Mouse (Mus musculus) MEL (cell line): ENCODE data around the gene Slc22a5. TPM values are rescaled to one million over a fixed set of nuclear protein-coding genes. Genes with fewer than 3 reads are reported as not detected.

Experiments used
- DNase-seq: peaks from one replicate; pipeline ENCODE4 v3.0.0; 2011; ENCODE audit warnings: low read depth, low spot score
- H3K27ac ChIP-seq: 2 replicates; pipeline ENCODE4 v1.5.1; 2012; ENCODE audit warnings: low read depth, mild to moderate bottlenecking, control low read depth, low read length, moderate library complexity; ENCODE audit not compliant: control insufficient read depth
- H3K27me3 ChIP-seq, 2 experiments: fragments of 150-350 bp in 1 of 2; sonication (generic) in 1 of 2; 2 replicates each; pipeline ENCODE4 v1.6.1; 2012; ENCODE audit warnings: low read length in 2 of 2, mild to moderate bottlenecking in 2 of 2, improper control_type of control experiment in 1 of 2, moderate library complexity in 1 of 2; ENCODE audit not compliant: insufficient read depth in 2 of 2, control insufficient read depth in 1 of 2
- H3K36me3 ChIP-seq, 2 experiments: 2 replicates each; pipeline ENCODE4 v1.6.1; 2012 to 2014; ENCODE audit warnings: low read length in 2 of 2, improper control_type of control experiment in 1 of 2, inconsistent platforms in 1 of 2, mild to moderate bottlenecking in 1 of 2; ENCODE audit not compliant: insufficient read depth in 2 of 2, control insufficient read depth in 1 of 2
- H3K4me1 ChIP-seq, 2 experiments: fragments of 150-350 bp in 1 of 2; sonication (generic) in 1 of 2; 2 replicates each; pipeline ENCODE4 v1.6.1; 2012; ENCODE audit warnings: low read length in 2 of 2, improper control_type of control experiment in 1 of 2, mild to moderate bottlenecking in 1 of 2; ENCODE audit not compliant: insufficient read depth in 2 of 2, control insufficient read depth in 1 of 2
- H3K4me3 ChIP-seq, 2 experiments: fragments of 150-350 bp in 1 of 2; sonication (generic) in 1 of 2; 2 replicates each; pipeline ENCODE4 v1.5.1; 2012; ENCODE audit warnings: low read depth in 2 of 2, low read length in 2 of 2, mild to moderate bottlenecking in 2 of 2, moderate library complexity in 2 of 2, control low read depth in 1 of 2, improper control_type of control experiment in 1 of 2; ENCODE audit not compliant: control insufficient read depth in 1 of 2, insufficient read depth in 1 of 2
- H3K79me2 ChIP-seq: 2 replicates; pipeline ENCODE4 v1.6.1; 2012; ENCODE audit warnings: mild to moderate bottlenecking, low read length, moderate library complexity; ENCODE audit not compliant: control insufficient read depth, poor library complexity, insufficient read depth
- H3K9ac ChIP-seq: 2 replicates; pipeline ENCODE4 v1.6.1; 2012; ENCODE audit warnings: low read depth, mild to moderate bottlenecking, control low read depth, low read length, moderate library complexity; ENCODE audit not compliant: control insufficient read depth, poor library complexity, severe bottlenecking
- H3K9me3 ChIP-seq: fragments of 150-350 bp; sonication (generic); replicated peaks from 2 replicates; pipeline ENCODE4 v1.6.1; 2012; ENCODE audit warnings: mild to moderate bottlenecking, low read length, improper control_type of control experiment, moderate library complexity; ENCODE audit not compliant: insufficient read depth
- BHLHE40 ChIP-seq: IDR thresholded peaks from 2 replicates; pipeline ENCODE4 v1.6.1; 2012; ENCODE audit warnings: low read depth, mild to moderate bottlenecking, inconsistent platforms, low read length, improper control_type of control experiment, borderline replicate concordance
- CHD1 ChIP-seq: IDR thresholded peaks from 2 replicates; pipeline ENCODE4 v1.6.1; 2012; ENCODE audit warnings: low read depth, mild to moderate bottlenecking, inconsistent platforms, low read length, improper control_type of control experiment
- CTCF ChIP-seq, 3 experiments: IDR thresholded peaks in 2 of 3; conservative IDR thresholded peaks in 1 of 3; 2 replicates each; pipeline ENCODE4 v1.5.1; 2011 to 2012; ENCODE audit warnings: low read length in 3 of 3, low read depth in 2 of 3, mild to moderate bottlenecking in 2 of 3, improper control_type of control experiment in 1 of 3, inconsistent platforms in 1 of 3, mixed read lengths in 1 of 3, moderate library complexity in 1 of 3; ENCODE audit not compliant: control insufficient read depth in 1 of 3, insufficient read depth in 1 of 3, poor library complexity in 1 of 3, severe bottlenecking in 1 of 3
- ELF1 ChIP-seq: IDR thresholded peaks from 2 replicates; pipeline ENCODE4 v1.6.1; 2014; ENCODE audit warnings: low read depth, mild to moderate bottlenecking, inconsistent platforms, low read length, improper control_type of control experiment, moderate library complexity
- EP300 ChIP-seq, 2 experiments: IDR thresholded peaks; 2 replicates each; pipeline ENCODE4 v1.6.1; 2011; ENCODE audit warnings: improper control_type of control experiment in 2 of 2, low read length in 2 of 2, low read depth in 1 of 2, mild to moderate bottlenecking in 1 of 2
- ETS1 ChIP-seq: IDR thresholded peaks from 2 replicates; pipeline ENCODE4 v1.6.1; 2012; ENCODE audit warnings: low read depth, mild to moderate bottlenecking, inconsistent platforms, low read length, improper control_type of control experiment, moderate library complexity
- GABPA ChIP-seq: IDR thresholded peaks from 2 replicates; pipeline ENCODE4 v1.6.1; 2012; ENCODE audit warnings: low read depth, mild to moderate bottlenecking, inconsistent platforms, low read length, improper control_type of control experiment, moderate library complexity
- HCFC1 ChIP-seq: IDR thresholded peaks from 2 replicates; pipeline ENCODE4 v1.6.1; 2012; ENCODE audit warnings: low read depth, mild to moderate bottlenecking, inconsistent platforms, low read length, improper control_type of control experiment, moderate library complexity
- KAT2A ChIP-seq: conservative IDR thresholded peaks from 2 replicates; pipeline ENCODE4 v1.6.1; 2012; ENCODE audit warnings: low read depth, low read length, improper control_type of control experiment, inconsistent platforms
- MAX ChIP-seq: IDR thresholded peaks from 2 replicates; pipeline ENCODE4 v1.6.1; 2011; ENCODE audit warnings: low read length, improper control_type of control experiment
- MYB ChIP-seq: IDR thresholded peaks from 2 replicates; pipeline ENCODE4 v1.6.1; 2011; ENCODE audit warnings: mild to moderate bottlenecking, low read depth, low read length, improper control_type of control experiment
- NRF1 ChIP-seq: IDR thresholded peaks from 2 replicates; pipeline ENCODE4 v1.6.1; 2014; ENCODE audit warnings: low read depth, mild to moderate bottlenecking, inconsistent platforms, low read length, improper control_type of control experiment, moderate library complexity; ENCODE audit not compliant: poor library complexity, insufficient read depth, severe bottlenecking
- POLR2A ChIP-seq, 2 experiments: IDR thresholded peaks; 2 replicates each; pipeline ENCODE4 v1.6.1; 2011 to 2012; ENCODE audit warnings: low read length in 2 of 2, mild to moderate bottlenecking in 2 of 2, control low read depth in 1 of 2, improper control_type of control experiment in 1 of 2, low read depth in 1 of 2, moderate library complexity in 1 of 2; ENCODE audit not compliant: control insufficient read depth in 1 of 2, insufficient read depth in 1 of 2, poor library complexity in 1 of 2
- POLR2AphosphoS5 ChIP-seq: IDR thresholded peaks from 2 replicates; pipeline ENCODE4 v1.6.1; 2012; ENCODE audit warnings: low read depth, borderline replicate concordance, mild to moderate bottlenecking, inconsistent platforms, low read length, moderate library complexity, mixed read lengths
- TAL1 ChIP-seq: IDR thresholded peaks from 2 replicates; pipeline ENCODE4 v1.6.1; 2012; ENCODE audit warnings: mild to moderate bottlenecking, inconsistent platforms, low read length, moderate library complexity, mixed read lengths
- USF1 ChIP-seq: IDR thresholded peaks from 2 replicates; pipeline ENCODE4 v1.6.1; 2014; ENCODE audit warnings: low read depth, mild to moderate bottlenecking, inconsistent platforms, low read length, improper control_type of control experiment, moderate library complexity
- USF2 ChIP-seq, 2 experiments: IDR thresholded peaks; 2 replicates each; pipeline ENCODE4 v1.6.1; 2011 to 2012; ENCODE audit warnings: improper control_type of control experiment in 2 of 2, low read length in 2 of 2, borderline replicate concordance in 1 of 2, inconsistent platforms in 1 of 2, low read depth in 1 of 2, mild to moderate bottlenecking in 1 of 2; ENCODE audit not compliant: insufficient read depth in 1 of 2
- ZKSCAN1 ChIP-seq: IDR thresholded peaks from 2 replicates; pipeline ENCODE4 v1.6.1; 2012; ENCODE audit warnings: low read depth, mild to moderate bottlenecking, inconsistent platforms, low read length, improper control_type of control experiment, moderate library complexity
- polyA plus RNA-seq, 2 experiments: library from polyadenylated mRNA; stranded (reverse) in 1 of 2; unstranded in 1 of 2; fragments of >175 nt in 1 of 2; fragments of >200 nt in 1 of 2; gene quantifications; 2 replicates each; pipeline versions ENCODE4 v1.2.1 to v1.2.4; 2012; ENCODE audit warnings: low replicate concordance in 2 of 2, low read depth in 1 of 2; ENCODE audit not compliant: insufficient read length in 2 of 2, insufficient read depth in 1 of 2, missing spikeins in 1 of 2
- total RNA-seq: library from RNA; depleted of rRNA; stranded (reverse); fragments of 300-350 nt; gene quantifications from 2 replicates; pipeline ENCODE4 v1.2.3, GENCODE M21; 2012

Slc22a5 gene
- total and polyA plus RNA-seq, 3 experiments, result 11.8 to 12.5 TPM; not detected in 1

DNA sequence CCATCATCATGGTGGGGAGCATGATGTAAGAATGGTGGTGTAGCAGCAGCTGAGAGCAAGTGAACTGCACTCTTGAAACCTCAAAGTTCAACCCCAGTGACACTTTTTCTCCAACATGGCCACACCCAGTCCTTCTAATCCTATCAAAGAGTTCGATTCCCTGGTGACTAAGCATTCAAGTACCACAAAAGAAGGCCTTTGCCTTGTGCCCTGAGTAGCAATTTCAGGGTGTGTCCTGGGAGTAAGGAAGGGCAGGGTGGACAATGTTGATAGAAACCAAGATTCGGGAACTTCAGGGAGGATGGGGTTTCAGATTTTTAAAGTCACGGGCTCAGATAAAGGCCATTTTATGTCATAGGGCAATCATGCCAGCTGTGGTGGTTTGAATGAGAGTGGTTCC is 38.3 kb upstream of the Slc22a5 start:
- H3K4me1 ChIP-seq, result peaks cover 2 to 4% of the 10 kb centered on the region in 2 experiments; a peak in 3 of 4 replicates
- H3K27me3 ChIP-seq, result peaks cover 0 to 8% of the 10 kb centered on the region in 2 experiments; a peak in 3 of 4 replicates
- no peak overlapping the region for H3K9ac ChIP-seq
- no peaks in the 10 kb centered on the region for H3K79me2 ChIP-seq
- H3K4me3 ChIP-seq, result no peak overlapping the region
- H3K36me3 ChIP-seq, result no peaks in the 10 kb centered on the region
- peak; percentile 23 for DNase-seq
- H3K9me3 ChIP-seq, result no peaks in the 10 kb centered on the region
- TF ChIP-seq USF2 (IDR thresholded peaks at IDR 0.05; ENCODE audit: borderline replicate concordance in 1 of 2, insufficient read depth in 1 of 2, low read depth in 1 of 2, low read length in 2 of 2) (no peak), ELF1 (no peak), TAL1 (no peak), HCFC1 (no peak), USF1 (no peak), MYB (no peak), MAX (no peak), POLR2A (IDR thresholded peaks at IDR 0.05; ENCODE audit: control insufficient read depth in 1 of 2, insufficient read depth in 1 of 2, low read depth in 1 of 2, low read length in 2 of 2, poor library complexity in 1 of 2) (no peak), POLR2AphosphoS5 (no peak)
- no peak overlapping the region for H3K27ac ChIP-seq

DNA sequence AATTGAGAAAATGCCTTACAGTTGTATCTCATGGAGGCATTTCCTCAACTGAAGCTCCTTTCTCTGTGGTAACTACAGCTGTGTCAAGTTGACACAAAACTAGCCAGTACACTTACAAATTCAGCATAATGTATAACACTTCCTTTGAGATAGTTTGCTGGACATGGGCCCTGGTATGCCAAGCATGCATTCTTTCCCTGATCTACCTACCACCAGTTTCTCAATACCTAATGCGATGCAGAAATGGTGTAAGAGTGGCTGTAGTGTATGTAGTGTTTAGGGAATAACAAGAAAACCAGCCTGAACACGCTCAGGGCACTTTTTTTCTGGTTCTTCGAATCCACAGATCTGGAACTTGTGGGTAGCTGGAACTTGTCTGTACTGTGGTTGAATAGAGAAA is 37.1 kb upstream of the Slc22a5 start:
- H3K9me3 ChIP-seq, result no peaks in the 10 kb centered on the region
- no peaks in the 10 kb centered on the region for H3K79me2 ChIP-seq
- no peak overlapping the region for H3K27ac ChIP-seq
- H3K4me1 ChIP-seq, result peaks cover 2 to 4% of the 10 kb centered on the region in 2 experiments; a peak in 3 of 4 replicates
- H3K4me3 ChIP-seq, result no peak overlapping the region
- H3K9ac ChIP-seq, result no peak overlapping the region
- H3K27me3 ChIP-seq, result peaks cover 0 to 8% of the 10 kb centered on the region in 2 experiments; a peak in 3 of 4 replicates
- no peak for TF ChIP-seq KAT2A
- no peak for TF ChIP-seq ETS1
- TF ChIP-seq ELF1, result no peak
- no peak for TF ChIP-seq BHLHE40
- TF ChIP-seq CTCF (IDR thresholded peaks at IDR 0.05 in 2 of 3, conservative IDR thresholded peaks at IDR 0.05 in 1 of 3; ENCODE audit: control insufficient read depth in 1 of 3, insufficient read depth in 1 of 3, low read depth in 2 of 3, low read length in 3 of 3, poor library complexity in 1 of 3, severe bottlenecking in 1 of 3), result no peak
- no peak for TF ChIP-seq USF2 (IDR thresholded peaks at IDR 0.05; ENCODE audit: borderline replicate concordance in 1 of 2, insufficient read depth in 1 of 2, low read depth in 1 of 2, low read length in 2 of 2)
- no peak for TF ChIP-seq NRF1
- no peak for TF ChIP-seq ZKSCAN1
- no peak for TF ChIP-seq GABPA
- no peak for TF ChIP-seq TAL1
- no peak for TF ChIP-seq MYB
- no peak for TF ChIP-seq CHD1
- no peak for TF ChIP-seq USF1
- TF ChIP-seq EP300 (IDR thresholded peaks at IDR 0.05; ENCODE audit: low read depth in 1 of 2, low read length in 2 of 2), result no peak
- no peak for DNase-seq
- no peaks in the 10 kb centered on the region for H3K36me3 ChIP-seq
